Mouse (Mus musculus) ES-Bruce4 (cell line): ENCODE measurements around the gene Irx5.

ENCODE experiments used
- CTCF ChIP-seq: IDR thresholded peaks from one replicate; pipeline ENCODE4 v1.8.1; 2011; ENCODE audit warnings: low read depth, low read length
- EP300 ChIP-seq: IDR thresholded peaks from 2 replicates; pipeline ENCODE4 v1.6.1; 2011; ENCODE audit warnings: low read depth, low read length; ENCODE audit not compliant: insufficient read depth
- POLR2A ChIP-seq: IDR thresholded peaks from one replicate; pipeline ENCODE4 v1.8.1; 2011; ENCODE audit warnings: low read length; ENCODE audit not compliant: insufficient read depth

DNA sequence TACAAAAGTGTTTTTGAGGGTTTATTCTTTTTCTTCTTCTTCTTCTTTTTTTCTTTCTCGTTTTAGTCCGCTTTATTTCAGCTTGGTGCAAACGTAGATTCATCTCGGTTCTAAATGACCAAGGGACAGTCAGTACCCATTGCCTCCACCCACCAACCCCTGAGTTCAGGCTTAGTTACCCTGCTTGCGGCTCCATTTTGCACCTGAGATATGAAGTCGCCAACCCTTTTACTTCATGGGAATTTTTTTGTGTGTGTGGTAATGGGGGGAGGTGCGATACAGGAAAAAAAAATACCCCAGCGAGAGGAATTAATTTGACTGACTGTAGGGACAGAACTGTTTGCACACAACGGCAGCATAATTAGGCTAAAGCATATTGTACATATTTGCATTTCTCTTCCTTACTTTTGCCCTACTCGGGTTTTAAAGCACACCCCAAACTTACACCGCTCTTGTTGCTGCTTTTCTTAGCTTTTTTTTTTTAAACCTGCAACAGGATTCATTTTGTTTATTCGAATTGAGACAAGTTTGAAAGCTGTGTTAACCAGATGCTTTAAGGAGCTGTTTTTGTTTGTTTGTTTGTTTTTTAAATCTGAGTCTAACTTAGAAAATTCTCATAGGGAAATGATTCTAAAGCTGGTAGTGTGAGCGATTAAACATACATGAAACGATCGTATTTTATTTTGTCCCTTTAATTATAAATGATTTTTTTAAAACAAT, 5.1 kb downstream of the Irx5 start:
- TF ChIP-seq CTCF (no peak), EP300 (no peak), POLR2A (no peak)
